Mouse (Mus musculus): ENCODE measurements around the gene Dnajc11. TPM values are rescaled to one million over a fixed set of nuclear protein-coding genes. Genes with fewer than 3 reads are reported as not detected.
A peak's percentile ranks its signal among the peaks of the same experiment; 100 is the strongest.

Dnajc11 gene
- polyA plus RNA-seq, 1 experiment from 2014 or later, result 57.1 TPM

DNA sequence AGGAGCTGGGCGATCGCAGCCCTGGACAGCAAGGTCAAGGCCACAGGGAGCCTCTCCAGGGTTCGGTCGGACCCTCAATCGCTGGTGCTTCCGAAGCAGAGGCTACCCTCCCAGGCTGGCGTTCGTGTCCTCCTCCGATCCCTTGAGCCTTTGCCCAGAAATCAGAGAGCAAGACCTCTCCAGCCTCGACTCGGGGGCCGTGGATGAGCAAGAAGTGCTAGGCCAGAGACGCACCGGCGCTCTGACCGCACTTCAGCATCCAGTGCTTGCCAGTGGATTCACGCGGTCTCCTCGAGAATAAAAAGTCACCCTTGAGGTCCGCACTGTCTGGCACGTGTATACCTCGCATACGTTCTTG is 703 bp downstream of the Dnajc11 start:
- no peaks in the 10 kb centered on the region for H3K27me3 ChIP-seq (replicated peaks)
- no peaks in the 10 kb centered on the region for H3K36me3 ChIP-seq
- peak overlapping the region; percentile 92 for H3K4me3 ChIP-seq
- peak overlapping the region; percentile 96 for H3K9ac ChIP-seq
- peak overlapping the region; percentile 63 for H3K27ac ChIP-seq (replicated peaks)
- 1% methylated on average over 23 of the region's 23 CpGs for WGBS
- H3K4me1 ChIP-seq, result peaks cover 34% of the 10 kb centered on the region
- no peak for ATAC-seq (ENCODE audit: extremely low read depth, insufficient number of reproducible peaks, low FRiP score, low TSS enrichment)
- no peaks in the 10 kb centered on the region for H3K9me3 ChIP-seq
- peak overlapping the region; percentile 100 for H3K4me2 ChIP-seq

DNA sequence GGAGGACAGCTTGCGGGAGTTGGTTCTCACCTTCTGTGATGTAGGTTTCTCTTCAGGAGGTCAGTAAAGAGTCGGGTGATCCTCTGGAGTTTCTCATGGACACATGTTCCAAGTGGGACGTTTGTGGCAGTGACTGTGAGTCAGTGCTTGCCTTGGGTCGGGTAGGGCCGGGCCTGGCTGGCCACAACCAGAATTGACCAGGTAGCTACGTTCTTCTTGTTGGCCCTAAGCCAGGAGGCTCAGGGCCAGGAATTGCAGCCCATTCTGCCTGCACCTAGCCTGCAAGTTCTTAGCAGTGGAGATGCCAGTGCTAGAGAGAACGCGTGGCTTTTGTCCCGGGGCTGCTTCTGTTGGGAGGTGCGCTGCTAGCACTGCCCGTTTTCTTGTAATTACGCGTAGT is 4.0 kb downstream of the Dnajc11 start:
- WGBS, result 80% methylated on average over 13 of the region's 13 CpGs
- Histone ChIP-seq H3K4me3 (no peak overlapping the region), H3K27me3 (replicated peaks) (no peaks in the 10 kb centered on the region), H3K9ac (no peak overlapping the region), H3K4me1 (peaks cover 34% of the 10 kb centered on the region), H3K27ac (replicated peaks) (no peak overlapping the region), H3K4me2 (no peak overlapping the region), H3K9me3 (no peaks in the 10 kb centered on the region), H3K36me3 (peaks cover 6% of the 10 kb centered on the region; the same call in 1 of the 2 replicates)
- ATAC-seq (ENCODE audit: extremely low read depth, insufficient number of reproducible peaks, low FRiP score, low TSS enrichment), result no peak

DNA sequence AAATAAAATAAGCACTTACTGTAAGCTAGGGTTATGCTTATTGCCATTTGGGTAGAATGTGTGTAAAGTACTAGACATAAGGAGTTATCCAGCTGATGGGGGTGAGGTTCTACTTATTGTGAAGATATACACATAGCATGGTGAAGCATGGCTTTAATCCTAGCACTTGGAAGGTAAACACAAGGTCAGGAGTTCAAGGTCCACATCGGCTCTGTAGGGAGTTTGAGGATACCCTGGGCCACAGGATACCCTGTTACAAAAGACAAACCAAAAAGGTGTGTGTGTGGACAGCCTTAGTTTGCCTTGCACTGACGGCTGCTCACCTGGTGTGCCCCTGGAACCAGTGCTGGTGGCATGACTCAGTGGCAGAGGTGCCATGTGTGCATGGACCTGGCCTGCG is 4.6 kb downstream of the Dnajc11 start:
- no peak for ATAC-seq (ENCODE audit: extremely low read depth, insufficient number of reproducible peaks, low FRiP score, low TSS enrichment)
- Histone ChIP-seq H3K27ac (replicated peaks) (no peak overlapping the region), H3K27me3 (replicated peaks) (no peaks in the 10 kb centered on the region), H3K36me3 (peaks cover 6% of the 10 kb centered on the region; the same call in 1 of the 2 replicates), H3K4me2 (no peak overlapping the region), H3K9me3 (no peaks in the 10 kb centered on the region), H3K4me3 (no peak overlapping the region), H3K9ac (no peak overlapping the region), H3K4me1 (peaks cover 34% of the 10 kb centered on the region)
- 91% methylated on average over 3 of the region's 3 CpGs for WGBS

DNA sequence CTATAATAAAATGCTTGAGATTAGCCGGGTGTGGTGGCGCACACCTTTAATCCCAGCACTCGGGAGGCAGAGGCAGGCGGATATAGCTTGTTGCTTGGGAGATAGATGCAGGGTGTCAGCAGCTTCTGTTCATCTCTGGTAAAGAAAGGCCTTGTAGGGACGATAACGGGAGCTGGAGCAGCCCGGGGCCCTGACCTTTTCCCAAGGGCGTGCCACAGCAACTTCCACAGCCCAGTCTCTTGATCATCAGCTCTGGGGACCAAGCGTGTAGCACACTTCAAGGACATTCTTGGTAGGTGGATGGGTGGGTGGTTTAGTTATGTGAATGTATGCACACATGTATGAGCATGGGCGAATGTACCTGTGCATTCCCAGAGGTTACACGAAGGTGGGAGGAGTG is 12.7 kb downstream of the Dnajc11 start:
- WGBS, result 61% methylated on average over 11 of the region's 11 CpGs
- no peak for ATAC-seq (ENCODE audit: extremely low read depth, insufficient number of reproducible peaks, low FRiP score, low TSS enrichment)
- peaks cover 29% of the 10 kb centered on the region for H3K4me1 ChIP-seq
- no peak overlapping the region for H3K4me2 ChIP-seq
- H3K9ac ChIP-seq, result no peak overlapping the region
- H3K9me3 ChIP-seq, result no peaks in the 10 kb centered on the region
- no peaks in the 10 kb centered on the region for H3K27me3 ChIP-seq (replicated peaks)
- peaks cover 13% of the 10 kb centered on the region for H3K36me3 ChIP-seq
- no peak overlapping the region for H3K4me3 ChIP-seq
- no peak overlapping the region for H3K27ac ChIP-seq (replicated peaks)

DNA sequence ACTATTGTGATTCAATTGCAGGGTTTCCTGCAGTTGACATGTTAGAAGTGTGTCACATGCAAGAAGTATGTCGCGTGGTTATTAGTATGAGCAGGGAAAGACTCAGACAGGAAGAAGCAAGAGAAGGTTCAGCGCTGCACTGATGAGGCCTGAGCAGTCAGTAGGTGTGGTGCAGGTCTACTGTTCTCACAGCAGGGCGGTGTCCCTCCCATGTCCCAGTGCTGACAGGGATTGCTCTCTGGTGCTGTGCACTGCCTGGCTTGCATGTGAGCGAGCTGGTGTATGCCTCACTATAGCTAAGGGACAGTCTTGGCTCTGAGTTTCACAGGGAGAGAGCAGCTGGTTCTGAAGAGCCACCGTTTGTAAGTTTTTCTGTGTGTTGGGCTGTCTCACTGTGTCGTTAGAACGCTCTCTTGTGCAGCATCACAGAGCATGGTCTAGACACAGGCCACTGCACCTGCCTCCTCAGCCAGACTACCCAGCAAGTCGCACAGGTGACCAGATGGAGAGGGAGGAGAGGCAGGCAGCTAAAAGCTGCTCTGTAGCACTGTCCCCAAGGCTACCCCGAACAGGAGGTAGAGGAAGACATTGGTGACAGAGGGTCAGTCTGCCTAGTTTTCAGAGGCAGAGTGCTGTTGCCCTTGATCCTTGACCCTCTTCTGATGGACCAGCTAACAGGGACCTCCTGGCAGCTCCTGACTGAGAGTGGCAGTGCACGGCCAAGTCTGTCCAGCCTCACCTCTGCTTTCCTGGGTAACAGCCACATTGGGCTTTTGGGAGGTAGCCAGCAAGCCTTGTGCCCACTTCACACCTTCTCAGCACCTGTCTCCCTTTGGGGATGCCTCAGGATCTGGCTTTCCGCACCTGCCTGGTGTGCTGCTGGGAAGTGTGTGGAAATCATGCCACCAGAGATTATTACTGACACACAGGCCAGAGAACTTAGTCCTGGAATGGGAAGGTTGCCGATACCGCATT is 15.3 kb downstream of the Dnajc11 start:
- peaks cover 32% of the 10 kb centered on the region for H3K36me3 ChIP-seq
- H3K27ac ChIP-seq (replicated peaks), result 0 out of 2 replicates have a peak overlapping the region, but pooled peaks have one; percentile 14
- 82% methylated on average over 14 of the region's 14 CpGs for WGBS
- no peaks in the 10 kb centered on the region for H3K27me3 ChIP-seq (replicated peaks)
- H3K4me3 ChIP-seq, result no peak overlapping the region
- peaks cover 29% of the 10 kb centered on the region for H3K4me1 ChIP-seq
- no peak for ATAC-seq (ENCODE audit: extremely low read depth, insufficient number of reproducible peaks, low FRiP score, low TSS enrichment)
- no peaks in the 10 kb centered on the region for H3K9me3 ChIP-seq
- H3K4me2 ChIP-seq, result no peak overlapping the region
- H3K9ac ChIP-seq, result 0 out of 2 replicates have a peak overlapping the region, but pooled peaks have one; percentile 6

DNA sequence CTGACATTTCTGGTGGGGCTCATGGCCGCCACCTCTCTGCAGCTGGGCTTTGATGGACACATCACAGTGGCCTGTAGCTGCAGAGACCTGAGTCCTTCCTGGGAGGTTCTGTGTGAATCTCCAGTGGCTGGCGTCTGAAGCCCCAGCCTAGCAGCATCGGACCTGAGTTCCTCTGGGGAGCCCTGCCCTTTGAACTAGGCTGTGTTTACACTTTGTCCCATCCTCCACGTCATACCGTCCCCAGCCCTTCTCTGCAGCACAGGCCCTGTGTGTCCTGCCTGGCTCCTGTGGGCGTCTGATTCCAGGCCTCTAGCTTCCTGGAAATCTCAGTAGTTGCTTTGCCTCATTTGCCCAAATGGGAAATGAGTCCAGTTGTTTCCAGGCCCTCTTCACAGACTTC is 19.7 kb downstream of the Dnajc11 start:
- Histone ChIP-seq H3K9ac (no peak overlapping the region), H3K36me3 (peaks cover 68% of the 10 kb centered on the region), H3K9me3 (no peaks in the 10 kb centered on the region), H3K4me3 (no peak overlapping the region), H3K27ac (replicated peaks) (no peak overlapping the region), H3K27me3 (replicated peaks) (no peaks in the 10 kb centered on the region), H3K4me2 (no peak overlapping the region), H3K4me1 (peaks cover 38% of the 10 kb centered on the region)
- no peak for ATAC-seq (ENCODE audit: extremely low read depth, insufficient number of reproducible peaks, low FRiP score, low TSS enrichment)
- WGBS, result 84% methylated on average over 6 of the region's 6 CpGs

DNA sequence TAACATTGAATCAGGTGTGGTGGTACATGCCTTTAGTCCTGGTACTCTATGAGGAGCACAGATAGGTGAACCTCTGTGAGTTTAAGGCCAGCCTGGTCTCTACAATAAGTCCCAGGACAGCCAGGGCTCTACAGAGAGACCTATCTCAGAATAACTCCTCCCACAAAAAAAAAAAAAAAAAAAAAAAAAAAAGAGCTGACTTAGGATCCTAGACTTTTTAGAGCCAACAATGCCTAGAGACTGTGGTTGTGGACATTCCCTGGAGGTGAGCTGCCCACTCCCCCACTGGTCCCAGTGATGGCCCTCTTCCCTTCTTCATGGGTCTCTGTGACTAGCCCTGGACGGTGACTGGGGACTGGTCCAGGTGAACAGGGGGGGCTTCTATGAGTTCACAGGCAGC is 22.3 kb downstream of the Dnajc11 start:
- no peak overlapping the region for H3K9ac ChIP-seq
- WGBS, result 80% methylated on average over 1 of the region's 1 CpGs
- peaks cover 27% of the 10 kb centered on the region for H3K4me1 ChIP-seq
- H3K27me3 ChIP-seq (replicated peaks), result no peaks in the 10 kb centered on the region
- peaks cover 94% of the 10 kb centered on the region for H3K36me3 ChIP-seq
- H3K4me2 ChIP-seq, result no peak overlapping the region
- no peak overlapping the region for H3K4me3 ChIP-seq
- H3K27ac ChIP-seq (replicated peaks), result no peak overlapping the region
- H3K9me3 ChIP-seq, result no peaks in the 10 kb centered on the region
- no peak for ATAC-seq (ENCODE audit: extremely low read depth, insufficient number of reproducible peaks, low FRiP score, low TSS enrichment)

DNA sequence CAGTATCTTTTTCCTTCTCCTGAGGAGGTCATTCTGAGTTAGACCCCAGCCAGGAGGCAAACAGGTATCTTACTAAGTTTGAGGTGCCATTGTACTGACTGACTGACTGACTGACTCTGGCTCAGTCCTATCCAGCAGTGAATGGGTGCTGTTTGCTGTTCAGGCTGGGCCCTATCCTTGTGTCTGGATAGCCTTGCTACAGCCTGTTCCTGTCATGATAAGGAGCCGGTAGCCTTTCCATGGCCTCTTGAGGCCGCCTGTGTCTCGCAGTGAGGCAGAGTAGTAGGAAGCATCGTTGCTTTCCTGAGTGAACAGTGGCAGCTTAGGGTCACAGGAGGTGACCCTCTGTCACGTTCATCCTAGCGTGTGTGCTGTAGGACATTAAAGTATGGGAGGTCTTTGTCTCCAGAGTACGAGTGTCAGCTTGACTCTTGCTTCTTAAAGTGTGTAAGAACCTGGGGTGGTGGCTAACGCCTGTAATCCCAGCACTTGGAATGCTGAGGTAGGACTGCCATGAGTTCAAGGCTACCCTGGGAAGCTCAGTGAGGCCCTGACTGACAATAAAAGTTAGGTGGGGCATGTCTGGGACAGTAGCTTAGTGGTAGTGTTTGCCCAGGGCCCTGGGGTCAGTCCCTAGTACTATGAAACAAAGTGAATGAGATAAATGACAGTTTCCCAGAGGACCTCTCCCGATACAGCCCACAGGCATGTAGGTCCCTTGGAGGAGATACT is 24.3 kb downstream of the Dnajc11 start:
- Histone ChIP-seq H3K36me3 (peaks cover 89% of the 10 kb centered on the region), H3K27me3 (replicated peaks) (no peaks in the 10 kb centered on the region), H3K4me3 (no peak overlapping the region), H3K27ac (replicated peaks) (no peak overlapping the region), H3K4me1 (peaks cover 27% of the 10 kb centered on the region), H3K9me3 (no peaks in the 10 kb centered on the region), H3K4me2 (no peak overlapping the region), H3K9ac (no peak overlapping the region)
- WGBS, result 43% methylated on average over 9 of the region's 9 CpGs
- ATAC-seq (ENCODE audit: extremely low read depth, insufficient number of reproducible peaks, low FRiP score, low TSS enrichment), result no peak; the same call in 1 of the 2 replicates

DNA sequence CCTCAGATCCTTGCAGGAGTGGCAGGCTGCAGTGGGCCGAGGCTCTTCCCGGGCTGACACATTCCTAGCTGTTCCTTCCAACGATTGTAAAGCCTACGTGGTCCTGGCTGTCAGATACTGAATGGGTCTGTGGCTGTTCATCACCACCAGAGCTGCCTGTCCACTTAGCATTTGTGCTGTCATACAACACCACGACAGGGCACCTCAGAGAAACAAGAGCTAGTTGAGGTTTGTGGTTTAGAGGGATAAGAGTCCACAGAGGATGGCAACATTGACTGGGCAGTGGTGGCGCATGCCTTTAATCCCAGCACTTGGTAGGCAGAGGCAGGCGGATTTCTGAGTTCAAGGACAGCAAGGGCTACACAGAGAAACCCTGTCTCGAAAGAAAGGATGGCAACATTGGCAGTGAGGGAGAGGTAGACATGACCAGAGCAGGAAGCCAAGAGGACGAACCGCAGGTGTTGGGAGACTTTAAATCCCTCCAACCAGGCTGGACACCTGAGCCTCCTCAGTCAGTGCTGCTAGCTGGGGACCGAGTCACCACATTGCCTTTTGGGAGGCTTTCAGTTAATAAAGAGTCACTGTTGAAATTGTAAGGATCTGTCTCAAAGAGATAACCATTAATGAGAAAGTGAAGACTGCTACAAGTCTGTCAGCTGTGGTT is 26.5 kb downstream of the Dnajc11 start:
- WGBS, result 76% methylated on average over 11 of the region's 11 CpGs
- H3K4me3 ChIP-seq, result no peak overlapping the region
- peaks cover 89% of the 10 kb centered on the region for H3K36me3 ChIP-seq
- H3K4me1 ChIP-seq, result peaks cover 27% of the 10 kb centered on the region
- no peaks in the 10 kb centered on the region for H3K9me3 ChIP-seq
- no peak overlapping the region for H3K4me2 ChIP-seq
- H3K27me3 ChIP-seq (replicated peaks), result no peaks in the 10 kb centered on the region
- no peak for ATAC-seq (ENCODE audit: extremely low read depth, insufficient number of reproducible peaks, low FRiP score, low TSS enrichment)
- peak overlapping the region; percentile 51 for H3K27ac ChIP-seq (replicated peaks)
- H3K9ac ChIP-seq, result no peak overlapping the region

DNA sequence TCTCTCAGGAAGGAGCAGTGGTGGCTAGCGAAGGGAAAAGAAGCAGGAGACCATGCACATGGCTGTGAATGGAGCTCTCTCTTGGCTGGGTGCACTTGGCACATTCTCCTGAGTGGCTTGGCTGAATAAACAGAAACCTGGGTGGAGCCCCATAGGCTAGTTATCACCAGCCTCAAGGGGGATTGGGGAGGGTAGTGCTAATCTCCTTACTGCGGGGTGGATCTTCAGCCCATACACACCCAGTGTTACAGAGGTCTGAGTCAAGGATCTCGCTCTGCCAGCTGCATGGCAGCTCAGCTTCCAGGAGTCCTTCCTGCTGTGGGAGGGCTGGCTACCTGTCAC is 27.0 kb downstream of the Dnajc11 start:
- no peak for ATAC-seq (ENCODE audit: extremely low read depth, insufficient number of reproducible peaks, low FRiP score, low TSS enrichment)

DNA sequence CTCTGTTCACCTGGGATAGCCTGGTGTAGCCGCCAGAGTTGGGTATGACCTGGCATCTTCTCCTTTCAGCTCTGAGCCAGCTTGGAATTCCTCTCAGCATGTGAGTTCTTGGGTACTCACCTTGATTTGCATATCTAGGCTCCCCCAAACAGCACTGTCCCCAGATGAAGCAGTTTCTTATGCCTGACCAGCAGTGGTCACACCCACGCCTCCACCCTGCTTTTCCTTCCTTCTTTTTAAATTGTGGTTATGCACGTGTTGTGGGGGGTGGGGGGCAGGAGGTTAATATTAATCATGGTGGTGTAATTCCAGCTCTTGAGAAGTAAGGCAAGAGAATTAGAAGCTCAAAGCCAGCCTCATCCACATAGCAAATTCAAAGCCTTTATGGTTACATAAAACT is 29.3 kb downstream of the Dnajc11 start:
- H3K9me3 ChIP-seq, result no peaks in the 10 kb centered on the region
- peaks cover 81% of the 10 kb centered on the region for H3K36me3 ChIP-seq
- no peak overlapping the region for H3K27ac ChIP-seq (replicated peaks)
- peaks cover 12% of the 10 kb centered on the region for H3K4me1 ChIP-seq
- no peaks in the 10 kb centered on the region for H3K27me3 ChIP-seq (replicated peaks)
- WGBS, result 76% methylated on average over 3 of the region's 3 CpGs
- H3K9ac ChIP-seq, result no peak overlapping the region
- H3K4me2 ChIP-seq, result no peak overlapping the region
- no peak for ATAC-seq (ENCODE audit: extremely low read depth, insufficient number of reproducible peaks, low FRiP score, low TSS enrichment)
- no peak overlapping the region for H3K4me3 ChIP-seq

More for the DNA sequence above, 27.0 kb downstream of the Dnajc11 start:
- Histone ChIP-seq H3K4me3 (no peak overlapping the region), H3K4me1 (peaks cover 27% of the 10 kb centered on the region), H3K9me3 (no peaks in the 10 kb centered on the region), H3K4me2 (no peak overlapping the region), H3K9ac (no peak overlapping the region), H3K27ac (replicated peaks) (peak overlapping the region; percentile 51), H3K36me3 (peaks cover 88% of the 10 kb centered on the region), H3K27me3 (replicated peaks) (no peaks in the 10 kb centered on the region)
- WGBS, result 57% methylated on average over 3 of the region's 3 CpGs

Measured in heart, embryonic 13.5 days (tissue).